Mouse (Mus musculus): ENCODE measurements around the gene Mybph. TPM values are rescaled to one million over a fixed set of nuclear protein-coding genes. Genes with fewer than 3 reads are reported as not detected.
A peak's percentile ranks its signal among the peaks of the same experiment; 100 is the strongest.

Mybph gene
- total RNA-seq (2014; rRNA removed) (not detected in 2 replicates), polyA plus RNA-seq (2015; fragmentation: Nextera tagmentation; extraction: Ambion mirVana) (0.12 TPM in 1 of 2 replicates, not detected in the other)

DNA sequence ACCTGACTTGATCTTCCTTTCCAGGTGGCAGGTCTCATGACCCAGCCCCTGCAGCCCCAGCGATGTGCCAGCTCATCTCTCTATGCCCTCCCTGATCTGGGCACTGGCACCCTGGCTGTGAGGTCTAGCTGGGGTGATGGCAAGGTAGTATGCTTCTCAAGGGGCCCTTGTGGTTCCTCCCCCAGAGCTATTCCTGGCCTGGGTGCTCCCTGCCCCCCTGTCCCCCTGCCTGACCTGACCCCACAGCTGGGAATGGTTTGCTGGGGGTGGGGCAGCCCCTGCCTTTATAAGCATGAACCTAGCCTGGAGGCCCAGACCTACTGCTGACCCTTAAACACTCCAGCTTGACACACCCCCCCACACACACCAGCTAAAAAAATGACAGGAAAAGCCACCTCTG is at the start of gene Mybph:
Gene Mybph, plus strand, starts transcription at position 323 of the 400 bp plus-strand sequence.
- no peaks in the 10 kb centered on the region for H3K36me3 ChIP-seq (ENCODE audit: insufficient read depth, low read length)
- H3K27me3 ChIP-seq (ENCODE audit: insufficient read depth, low read length) = no peaks in the 10 kb centered on the region
- peaks cover 11% of the 10 kb centered on the region for H3K4me1 ChIP-seq (ENCODE audit: insufficient read depth, low read length)
- H3K9me3 ChIP-seq (ENCODE audit: low read length) = no peaks in the 10 kb centered on the region
- 100% methylated on average over 1 of the region's 1 CpGs for WGBS
- H3K4me2 ChIP-seq (ENCODE audit: low read depth, low read length, poor library complexity, severe bottlenecking) = no peak within 1 kb of the TSS
- DNase-seq (ENCODE audit: low spot score) = no peak
- H3K4me3 ChIP-seq (ENCODE audit: low read depth, low read length) = no peak within 1 kb of the TSS
- no peak within 1 kb of the TSS for H3K27ac ChIP-seq (ENCODE audit: low read depth, low read length)
- no peak for ATAC-seq (ENCODE audit: low FRiP score)
- TF ChIP-seq CTCF (IDR thresholded peaks at IDR 0.05) = no peak
- no peak within 1 kb of the TSS for H3K9ac ChIP-seq (replicated peaks; ENCODE audit: low read length, poor library complexity, severe bottlenecking)

DNA sequence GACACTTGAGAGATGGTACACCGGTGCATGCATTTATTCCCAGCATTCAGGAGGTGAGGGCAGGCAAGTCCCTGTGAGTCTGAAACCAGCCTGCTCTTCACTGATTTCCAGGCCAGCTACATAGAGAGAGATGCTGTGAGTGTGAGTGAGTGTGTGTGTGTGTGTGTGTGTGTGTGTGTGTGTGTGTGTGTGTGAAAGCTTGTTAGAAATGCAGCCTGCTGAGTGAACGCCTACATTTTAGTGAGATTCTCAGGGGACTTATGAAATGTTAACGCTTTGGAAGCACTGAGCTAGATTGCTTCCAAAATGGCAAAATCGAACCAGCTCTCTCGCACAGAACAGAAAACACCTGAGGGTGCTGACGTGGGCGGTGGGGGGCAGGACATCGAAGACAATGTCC is 47.2 kb upstream of the Mybph start:
- no peak overlapping the region for H3K4me2 ChIP-seq (ENCODE audit: low read depth, low read length, poor library complexity, severe bottlenecking)
- H3K27me3 ChIP-seq (ENCODE audit: insufficient read depth, low read length) = no peaks in the 10 kb centered on the region; the same call in 1 of the 2 replicates
- peaks cover 9% of the 10 kb centered on the region; the same call in 1 of the 2 replicates for H3K4me1 ChIP-seq (ENCODE audit: insufficient read depth, low read length)
- H3K9me3 ChIP-seq (ENCODE audit: low read length) = no peaks in the 10 kb centered on the region
- no peaks in the 10 kb centered on the region for H3K36me3 ChIP-seq (ENCODE audit: insufficient read depth, low read length)
- H3K9ac ChIP-seq (replicated peaks; ENCODE audit: low read length, poor library complexity, severe bottlenecking) = no peak overlapping the region
- DNase-seq (ENCODE audit: low spot score) (peak; percentile 21), ATAC-seq (ENCODE audit: low FRiP score) (no peak)
- no peak overlapping the region for H3K27ac ChIP-seq (ENCODE audit: low read depth, low read length)
- no peak overlapping the region for H3K4me3 ChIP-seq (ENCODE audit: low read depth, low read length)
- WGBS = 81% methylated on average over 8 of the region's 8 CpGs
- no peak for TF ChIP-seq CTCF (IDR thresholded peaks at IDR 0.05)

DNA sequence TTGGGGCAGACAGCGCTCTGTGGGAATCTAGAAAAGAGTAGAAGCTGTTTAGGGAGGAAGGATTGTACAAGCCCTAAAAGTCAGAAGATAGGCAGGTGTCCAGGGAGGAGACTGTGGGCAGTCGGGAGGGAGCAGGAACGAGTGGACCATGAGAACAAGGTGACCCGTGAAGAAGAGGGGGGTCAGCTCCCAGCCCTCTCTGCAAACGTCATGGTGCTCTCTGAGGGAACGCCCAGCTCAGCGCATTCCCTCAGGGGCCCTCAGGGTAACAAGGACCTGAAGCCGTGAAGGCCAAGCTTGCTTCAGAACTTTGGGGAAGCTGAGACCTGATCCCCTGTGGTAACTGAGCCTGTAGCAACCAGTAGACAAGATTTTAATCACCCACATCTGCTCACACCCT is 43.2 kb upstream of the Mybph start:
- no peaks in the 10 kb centered on the region for H3K36me3 ChIP-seq (ENCODE audit: insufficient read depth, low read length)
- H3K9me3 ChIP-seq (ENCODE audit: low read length) = no peaks in the 10 kb centered on the region
- DNase-seq (ENCODE audit: low spot score) = no peak
- no peak overlapping the region for H3K4me2 ChIP-seq (ENCODE audit: low read depth, low read length, poor library complexity, severe bottlenecking)
- ATAC-seq (ENCODE audit: low FRiP score) = no peak
- no peak overlapping the region for H3K4me3 ChIP-seq (ENCODE audit: low read depth, low read length)
- WGBS = 68% methylated on average over 8 of the region's 8 CpGs
- H3K9ac ChIP-seq (replicated peaks; ENCODE audit: low read length, poor library complexity, severe bottlenecking) = no peak overlapping the region
- H3K27ac ChIP-seq (ENCODE audit: low read depth, low read length) = no peak overlapping the region
- no peak for TF ChIP-seq CTCF (IDR thresholded peaks at IDR 0.05)
- H3K4me1 ChIP-seq (ENCODE audit: insufficient read depth, low read length) = no peaks in the 10 kb centered on the region
- H3K27me3 ChIP-seq (ENCODE audit: insufficient read depth, low read length) = no peaks in the 10 kb centered on the region; the same call in 1 of the 2 replicates

DNA sequence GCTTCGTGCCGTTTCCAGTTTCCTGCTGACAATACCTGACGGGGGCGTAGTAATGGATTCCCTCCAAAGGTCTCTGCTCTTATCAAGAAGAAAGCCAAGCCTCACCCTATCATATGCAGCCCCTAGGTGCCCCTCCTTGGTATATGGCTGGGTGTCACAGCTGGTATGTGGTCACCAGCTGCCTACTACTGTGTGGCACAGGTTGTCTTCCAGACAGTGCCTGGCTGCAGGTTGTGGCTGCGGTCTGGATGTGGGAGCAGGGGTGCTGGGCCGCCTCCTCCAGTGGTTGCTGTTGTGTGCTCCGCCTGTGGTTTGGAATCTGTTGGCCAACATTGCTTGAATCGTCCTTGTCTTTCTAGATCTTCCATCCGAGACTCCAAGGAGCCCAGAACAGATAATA is 42.5 kb upstream of the Mybph start:
- no peaks in the 10 kb centered on the region for H3K36me3 ChIP-seq (ENCODE audit: insufficient read depth, low read length)
- no peaks in the 10 kb centered on the region for H3K4me1 ChIP-seq (ENCODE audit: insufficient read depth, low read length)
- no peak overlapping the region for H3K4me2 ChIP-seq (ENCODE audit: low read depth, low read length, poor library complexity, severe bottlenecking)
- DNase-seq (ENCODE audit: low spot score) = no peak
- H3K9ac ChIP-seq (replicated peaks; ENCODE audit: low read length, poor library complexity, severe bottlenecking) = no peak overlapping the region
- H3K27me3 ChIP-seq (ENCODE audit: insufficient read depth, low read length) = no peaks in the 10 kb centered on the region; the same call in 1 of the 2 replicates
- no peak overlapping the region for H3K27ac ChIP-seq (ENCODE audit: low read depth, low read length)
- no peaks in the 10 kb centered on the region for H3K9me3 ChIP-seq (ENCODE audit: low read length)
- H3K4me3 ChIP-seq (ENCODE audit: low read depth, low read length) = no peak overlapping the region
- no peak for TF ChIP-seq CTCF (IDR thresholded peaks at IDR 0.05)
- no peak for ATAC-seq (ENCODE audit: low FRiP score)
- WGBS = 91% methylated on average over 9 of the region's 9 CpGs

DNA sequence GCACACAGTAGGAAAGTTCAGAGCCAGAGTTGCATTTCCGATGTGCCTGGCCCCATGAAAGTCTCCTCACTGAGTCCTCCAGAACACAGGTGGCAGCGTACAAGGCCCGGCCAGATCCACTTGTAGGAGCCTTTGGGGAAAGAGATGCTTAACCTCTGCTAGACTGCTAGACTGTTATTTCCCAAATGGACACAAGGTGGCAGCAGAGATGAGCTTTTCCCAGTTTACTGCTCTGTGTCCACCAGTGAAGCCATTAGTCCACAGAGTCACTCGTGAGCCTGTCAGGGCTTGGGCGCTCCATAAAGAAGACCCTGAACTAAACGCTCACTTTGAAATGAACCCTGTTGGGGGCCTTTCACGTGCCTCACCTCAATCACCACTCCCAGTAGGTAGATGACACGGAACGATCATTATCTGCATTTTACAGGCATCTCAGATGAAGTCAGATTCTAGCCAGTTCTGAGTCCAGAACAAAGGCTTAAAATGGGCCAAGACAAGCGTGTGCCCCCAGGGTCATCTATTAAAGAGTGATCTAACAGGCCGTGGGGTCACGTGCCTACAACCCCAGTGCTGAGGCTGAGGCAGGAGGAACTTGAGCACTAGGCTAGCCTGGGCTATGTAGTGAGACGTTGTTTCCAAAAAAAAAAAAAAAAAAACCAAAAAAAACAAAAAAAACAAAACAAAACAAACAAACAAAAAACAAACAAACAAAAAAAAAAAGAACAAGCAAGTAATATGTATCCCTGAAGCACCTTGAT is 41.4 kb upstream of the Mybph start:
- ATAC-seq (ENCODE audit: low FRiP score) = peak; percentile 88
- Histone ChIP-seq H3K27me3 (ENCODE audit: insufficient read depth, low read length) (no peaks in the 10 kb centered on the region; the same call in 1 of the 2 replicates), H3K36me3 (ENCODE audit: insufficient read depth, low read length) (no peaks in the 10 kb centered on the region), H3K27ac (ENCODE audit: low read depth, low read length) (no peak overlapping the region), H3K4me3 (ENCODE audit: low read depth, low read length) (no peak overlapping the region), H3K9me3 (ENCODE audit: low read length) (no peaks in the 10 kb centered on the region), H3K9ac (replicated peaks; ENCODE audit: low read length, poor library complexity, severe bottlenecking) (no peak overlapping the region), H3K4me1 (ENCODE audit: insufficient read depth, low read length) (no peaks in the 10 kb centered on the region), H3K4me2 (ENCODE audit: low read depth, low read length, poor library complexity, severe bottlenecking) (no peak overlapping the region)
- peak; percentile 95 for DNase-seq (ENCODE audit: low spot score)
- 31% methylated on average over 13 of the region's 13 CpGs for WGBS
- TF ChIP-seq CTCF (IDR thresholded peaks at IDR 0.05) = peak; percentile 94
